Mouse (Mus musculus): Measurements from ENCODE around the gene Mtfr2.
A peak's percentile ranks its signal among the peaks of the same experiment; 100 is the strongest.

The Mtfr2 gene

DNA sequence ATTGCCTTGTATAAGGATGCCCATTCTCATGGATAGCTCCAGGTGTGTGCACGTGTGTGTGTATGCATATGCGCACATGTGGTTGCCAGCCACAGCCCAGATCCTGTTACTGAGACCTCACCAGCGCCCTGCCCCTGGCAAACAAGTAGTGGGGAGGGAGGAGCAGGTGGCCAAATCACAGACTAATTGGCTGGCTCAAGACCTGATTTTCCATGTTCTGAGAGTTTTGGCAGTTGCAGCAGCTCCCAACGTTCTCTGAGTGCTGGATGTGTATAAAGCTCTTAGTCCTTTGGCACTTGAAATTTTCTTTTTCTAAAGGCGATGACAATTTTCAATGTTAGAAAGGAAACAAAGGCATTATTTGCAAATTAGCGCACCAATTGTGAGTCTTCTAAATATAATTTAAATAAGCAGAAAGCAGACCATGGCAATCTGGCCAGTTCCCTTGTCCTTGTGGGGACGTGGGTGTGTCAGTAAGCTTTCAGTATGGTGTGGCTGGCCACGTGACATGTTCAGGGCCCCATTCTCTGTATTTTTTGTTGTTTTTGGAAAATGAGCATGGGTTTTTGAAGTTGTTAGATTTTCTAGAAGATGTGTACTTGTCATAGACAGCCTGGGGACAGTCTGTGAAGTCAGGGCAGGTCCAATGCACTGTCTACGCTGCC is 31.6 kb downstream of the Mtfr2 start:
- no peak for DNase-seq

GRCm38 (mm10) chr10:20380798-20381197 is 33.2 kb downstream of the Mtfr2 start:
- DNase-seq = peak; percentile 31

DNA sequence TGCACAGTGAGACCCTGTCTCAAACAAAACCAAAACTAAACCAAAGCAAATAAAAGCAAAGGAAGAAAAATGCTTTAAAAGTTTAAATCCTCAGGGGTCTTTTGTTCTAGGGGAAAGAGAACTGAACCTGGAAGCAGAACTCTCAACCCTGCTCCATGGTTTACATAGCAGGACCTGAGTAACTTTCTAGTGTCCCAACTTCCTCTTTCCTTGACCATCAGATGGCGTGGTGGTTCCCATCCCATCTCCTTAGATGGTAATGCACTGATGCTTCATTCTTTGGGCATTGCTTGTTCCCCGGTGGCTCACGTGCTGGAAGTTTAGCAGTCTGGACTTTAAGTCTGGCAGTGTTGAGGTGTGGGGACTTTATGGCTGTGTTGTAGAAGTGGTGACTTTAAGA is 33.8 kb downstream of the Mtfr2 start:
- no peak for DNase-seq

DNA sequence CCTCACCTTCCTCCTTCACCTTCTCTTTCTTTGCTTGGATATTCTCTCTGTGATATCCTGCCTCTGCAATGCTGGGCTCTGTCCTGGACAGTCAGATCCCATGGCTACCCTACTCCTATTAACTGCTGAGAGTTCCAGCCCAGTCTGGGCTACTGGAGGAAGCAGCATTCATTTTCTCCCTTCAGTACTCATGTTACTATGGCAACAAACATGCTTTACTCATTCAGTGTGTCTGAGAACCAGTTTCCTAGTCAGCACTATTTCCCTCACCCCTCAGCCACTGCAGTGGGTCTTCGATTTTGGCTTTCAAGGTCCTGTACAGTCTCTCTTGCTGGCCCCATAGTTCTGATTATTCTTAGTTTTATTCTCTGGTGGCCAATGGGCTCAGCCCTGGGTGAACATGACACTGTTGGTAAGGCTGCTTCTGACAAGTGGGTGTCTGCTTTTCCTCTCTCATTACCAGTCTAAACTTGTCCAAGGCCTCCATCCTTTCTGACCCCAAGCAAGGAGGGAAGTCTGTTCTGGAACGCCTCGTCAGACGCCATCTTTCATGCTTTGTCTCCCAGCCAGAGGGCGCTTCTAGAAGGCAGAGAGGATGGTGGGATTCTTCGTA is 35.3 kb downstream of the Mtfr2 start:
- DNase-seq = no peak

- DNase-seq = no peak
Observed at GRCm38 (mm10) chr10:20390568-20390967, 43.0 kb downstream of the Mtfr2 start.

DNA sequence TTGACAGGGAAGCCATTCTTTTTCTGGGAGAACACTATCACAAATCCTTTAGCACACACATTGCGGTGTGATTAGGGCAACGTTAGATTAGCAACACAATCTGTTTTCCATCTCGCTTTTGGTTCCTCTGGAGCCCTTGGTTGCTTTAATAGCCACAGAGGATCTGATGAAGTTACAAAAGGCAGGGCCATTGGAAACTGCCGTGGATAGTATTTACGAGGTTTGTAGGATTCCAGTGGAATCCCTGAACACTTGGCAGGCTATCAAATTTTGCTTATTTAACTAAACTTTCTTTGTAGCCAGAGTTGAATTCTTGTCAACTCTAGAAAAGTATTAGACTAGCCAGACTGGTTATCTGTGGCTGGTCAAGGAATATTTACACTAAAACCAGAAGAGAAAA is 47.2 kb downstream of the Mtfr2 start:
- DNase-seq = no peak

GRCm38 (mm10) chr10:20395778-20396177 is 48.2 kb downstream of the Mtfr2 start:
- DNase-seq = no peak

- DNase-seq = no peak
Observed at GRCm38 (mm10) chr10:20398224-20398623, 50.7 kb downstream of the Mtfr2 start.

DNA sequence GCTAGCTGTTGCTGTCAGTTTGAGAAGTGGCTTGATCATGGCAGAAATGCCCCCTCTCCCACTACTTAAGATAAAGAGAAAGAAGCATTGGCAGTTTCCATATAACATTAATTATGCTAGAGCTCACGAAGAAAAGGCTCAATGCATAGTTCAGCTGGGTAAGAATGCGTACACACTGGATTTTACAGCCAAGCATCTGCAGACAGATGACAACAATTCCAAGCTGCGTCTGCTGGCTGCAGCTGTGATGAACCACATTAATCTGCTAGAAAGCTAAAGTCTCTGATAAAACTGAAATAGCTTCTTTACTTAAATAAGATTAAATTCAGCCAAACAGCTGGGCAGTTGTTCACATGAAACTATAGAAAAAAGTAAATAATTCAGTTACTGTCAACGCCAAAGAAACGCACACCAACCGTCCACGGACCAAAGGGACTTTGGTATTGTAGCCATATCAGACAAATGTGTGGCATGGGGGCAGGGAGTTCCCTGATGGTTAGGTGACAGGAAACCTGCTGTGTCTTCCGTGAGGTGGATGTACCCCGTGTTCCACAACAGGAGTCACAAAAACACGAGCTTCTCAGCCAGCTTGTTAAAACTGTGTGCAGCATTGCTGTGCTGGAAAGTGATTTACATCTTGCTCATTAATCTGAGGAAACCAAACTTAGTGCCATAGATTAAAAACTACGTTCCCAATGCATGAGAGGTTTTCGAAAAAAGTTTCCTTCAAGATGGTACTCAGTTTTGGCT is 51.2 kb downstream of the Mtfr2 start:
- no peak for DNase-seq

DNA sequence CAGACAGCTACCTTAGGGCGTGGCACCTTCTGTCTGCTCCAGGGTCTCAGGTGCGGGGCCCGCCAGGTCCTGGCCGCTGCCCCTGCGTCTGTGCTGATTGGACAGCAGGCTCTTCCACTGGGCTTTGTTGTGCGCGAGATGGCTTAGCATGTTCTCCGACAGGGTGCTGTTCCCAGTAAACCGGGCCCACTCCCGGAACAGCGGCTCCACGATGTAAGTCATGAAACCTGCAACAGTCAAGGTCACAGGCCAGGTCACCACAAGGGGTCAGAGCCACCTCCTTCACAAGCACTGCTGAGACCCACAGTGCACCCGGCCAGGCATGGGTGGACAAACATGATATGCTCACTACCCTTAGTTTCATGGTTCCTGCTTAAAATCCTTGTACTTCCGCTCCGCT is 52.8 kb downstream of the Mtfr2 start:
- DNase-seq = no peak

DNA sequence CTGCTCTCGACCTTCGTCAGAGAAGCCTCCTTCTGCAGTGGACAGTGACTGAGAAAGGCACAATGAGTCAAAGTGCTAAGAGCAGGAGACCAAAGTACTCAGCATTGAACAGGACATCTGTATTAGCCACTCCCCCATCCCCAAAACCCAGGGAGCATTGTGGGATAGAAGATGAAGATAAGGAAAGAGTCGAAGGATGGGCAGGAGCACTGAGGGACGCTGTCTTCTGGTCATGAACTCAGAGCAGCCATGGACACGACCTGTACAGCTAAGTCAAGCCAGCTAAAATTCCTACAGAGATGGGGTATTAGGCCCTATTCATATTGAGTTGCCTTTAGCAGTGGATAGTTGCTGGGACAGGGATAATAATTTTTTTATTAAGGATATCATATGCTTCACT is 55.4 kb downstream of the Mtfr2 start:
- DNase-seq = no peak

GRCm38 (mm10) chr10:20405471-20405870 is 57.9 kb downstream of the Mtfr2 start:
- peak; percentile 41 for DNase-seq

DNA sequence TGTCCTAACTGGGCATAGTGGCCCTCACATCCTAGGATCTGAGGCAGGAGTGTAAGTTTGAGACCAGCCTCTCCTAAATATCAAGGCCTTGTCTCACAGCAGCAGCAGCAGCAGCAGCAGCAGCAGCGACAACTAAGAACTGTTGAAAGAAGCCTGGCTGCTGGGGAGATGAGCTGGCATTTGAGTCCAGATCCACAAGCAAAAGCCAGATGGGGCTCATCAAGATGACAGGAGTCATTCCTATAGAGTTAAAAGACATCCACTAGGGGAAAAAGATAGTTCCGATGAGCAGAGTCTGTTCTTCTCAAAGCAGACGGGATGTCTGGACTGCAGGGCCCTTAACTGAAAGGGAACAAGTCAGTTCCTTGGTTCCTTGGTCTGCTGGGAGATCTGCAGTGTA is 60.8 kb downstream of the Mtfr2 start:
- DNase-seq = no peak

DNA sequence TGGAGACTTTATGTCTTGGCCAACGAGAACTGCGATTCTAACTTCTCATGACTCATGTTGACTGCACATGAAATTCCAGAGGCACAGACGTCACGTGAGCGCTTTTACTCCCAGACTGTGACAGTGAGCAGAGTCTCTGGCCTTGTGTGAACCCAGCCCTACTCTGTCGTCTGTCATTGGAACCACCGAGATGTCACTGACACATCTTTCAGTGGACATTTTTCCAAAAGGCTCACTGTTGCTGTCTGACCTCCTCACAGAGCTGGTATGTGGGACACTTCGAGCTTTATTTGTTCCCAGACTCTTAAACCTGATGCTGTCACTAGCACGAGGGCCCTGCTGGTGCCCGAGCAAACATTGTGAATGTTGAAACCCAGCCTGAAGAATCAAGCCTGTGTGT is 61.6 kb downstream of the Mtfr2 start:
- no peak for DNase-seq

Measured in right cerebral cortex, postnatal 4 days (tissue).